Mouse (Mus musculus) CH12.LX (cell line): Measurements from ENCODE around the gene Ugdh. TPM values are rescaled to one million over a fixed set of nuclear protein-coding genes. Genes with fewer than 3 reads are reported as not detected.

ENCODE experiments used
- DNase-seq: peaks from one replicate; pipeline ENCODE4 v3.0.0-alpha.2; 2013; ENCODE audit errors: extremely low read depth
- H3K27ac ChIP-seq: 2 replicates; pipeline ENCODE4 v1.5.1; 2012; ENCODE audit warnings: low read depth, mild to moderate bottlenecking, control low read depth, moderate library complexity; ENCODE audit not compliant: insufficient read depth
- H3K27me3 ChIP-seq: replicated peaks from 2 replicates; pipeline ENCODE3; 2012; ENCODE audit warnings: inconsistent platforms
- H3K36me3 ChIP-seq, 2 experiments: replicated peaks in 1 of 2; 2 replicates each; pipeline versions ENCODE3 to v1.6.1; 2012; ENCODE audit warnings: inconsistent platforms in 1 of 2, low read length in 1 of 2, mild to moderate bottlenecking in 1 of 2, mixed read lengths in 1 of 2, moderate library complexity in 1 of 2; ENCODE audit not compliant: control insufficient read depth in 1 of 2, insufficient read depth in 1 of 2
- H3K4me1 ChIP-seq, 2 experiments: 2 replicates each; pipeline ENCODE4 v1.6.1; 2012; ENCODE audit warnings: inconsistent platforms in 1 of 2, moderate library complexity in 1 of 2; ENCODE audit not compliant: insufficient read depth in 2 of 2, control insufficient read depth in 1 of 2
- H3K4me2 ChIP-seq: 2 replicates; pipeline ENCODE4 v1.6.1; 2012; ENCODE audit warnings: low read depth, mild to moderate bottlenecking, control low read depth; ENCODE audit not compliant: poor library complexity, insufficient read depth, severe bottlenecking
- H3K4me3 ChIP-seq, 3 experiments: fragments of 150-350 bp in 1 of 3; sonication (generic) in 1 of 3; replicated peaks in 1 of 3; 2 replicates each; pipeline versions ENCODE3 to v1.5.1; 2011 to 2012; ENCODE audit warnings: low read depth in 2 of 3, low read length in 2 of 3, mild to moderate bottlenecking in 2 of 3, moderate library complexity in 2 of 3, control low read depth in 1 of 3, improper control_type of control experiment in 1 of 3, inconsistent platforms in 1 of 3, mixed read lengths in 1 of 3; ENCODE audit not compliant: poor library complexity in 1 of 3
- H3K79me2 ChIP-seq: replicated peaks from 2 replicates; pipeline ENCODE4 v1.6.1; 2012; ENCODE audit warnings: mild to moderate bottlenecking, moderate library complexity; ENCODE audit not compliant: control insufficient read depth, poor library complexity, insufficient read depth, severe bottlenecking; ENCODE audit errors: extremely low read depth
- H3K9ac ChIP-seq: 2 replicates; pipeline ENCODE4 v1.6.1; 2012; ENCODE audit warnings: low read depth, mild to moderate bottlenecking, control low read depth, moderate library complexity; ENCODE audit not compliant: insufficient read depth
- H3K9me3 ChIP-seq: replicated peaks from 2 replicates; pipeline ENCODE3; 2012; ENCODE audit warnings: low read length, inconsistent platforms, mixed read lengths
- BHLHE40 ChIP-seq: IDR thresholded peaks from 2 replicates; pipeline ENCODE4 v1.6.1; 2011; ENCODE audit warnings: mild to moderate bottlenecking, low read depth, low read length, improper control_type of control experiment
- E2F4 ChIP-seq: IDR thresholded peaks from 2 replicates; pipeline ENCODE4 v1.6.1; 2011; ENCODE audit warnings: low read depth, low read length, improper control_type of control experiment; ENCODE audit not compliant: insufficient replicate concordance
- ELF1 ChIP-seq: IDR thresholded peaks from 2 replicates; pipeline ENCODE4 v1.6.1; 2014; ENCODE audit warnings: low read depth, mild to moderate bottlenecking, inconsistent platforms, low read length, improper control_type of control experiment
- EP300 ChIP-seq: IDR thresholded peaks from 2 replicates; pipeline ENCODE4 v1.6.1; 2011; ENCODE audit warnings: low read length, improper control_type of control experiment
- ETS1 ChIP-seq: conservative IDR thresholded peaks from 2 replicates; pipeline ENCODE4 v1.6.1; 2012; ENCODE audit warnings: low read depth, mild to moderate bottlenecking, inconsistent platforms, low read length, improper control_type of control experiment, moderate library complexity
- GABPA ChIP-seq: IDR thresholded peaks from 2 replicates; pipeline ENCODE4 v1.6.1; 2012; ENCODE audit warnings: low read depth, low read length, improper control_type of control experiment, inconsistent platforms; ENCODE audit not compliant: insufficient replicate concordance
- HCFC1 ChIP-seq: IDR thresholded peaks from 2 replicates; pipeline ENCODE4 v1.6.1; 2012; ENCODE audit warnings: low read depth, mild to moderate bottlenecking, inconsistent platforms, low read length, improper control_type of control experiment
- IRF4 ChIP-seq: IDR thresholded peaks from 2 replicates; pipeline ENCODE4 v1.6.1; 2014; ENCODE audit warnings: low read depth, mild to moderate bottlenecking, inconsistent platforms, low read length, improper control_type of control experiment
- KAT2A ChIP-seq: IDR thresholded peaks from 2 replicates; pipeline ENCODE4 v1.6.1; 2012; ENCODE audit warnings: low read length, improper control_type of control experiment, inconsistent platforms; ENCODE audit not compliant: insufficient replicate concordance
- MAFK ChIP-seq: IDR thresholded peaks from 2 replicates; pipeline ENCODE4 v1.6.1; 2011; ENCODE audit warnings: low read length, improper control_type of control experiment; ENCODE audit not compliant: insufficient replicate concordance
- MAX ChIP-seq: IDR thresholded peaks from 2 replicates; pipeline ENCODE4 v1.6.1; 2011; ENCODE audit warnings: low read length, improper control_type of control experiment
- MAZ ChIP-seq: IDR thresholded peaks from 2 replicates; pipeline ENCODE4 v1.6.1; 2012; ENCODE audit warnings: low read depth, mild to moderate bottlenecking, inconsistent platforms, low read length, improper control_type of control experiment, moderate library complexity
- MXI1 ChIP-seq: IDR thresholded peaks from 2 replicates; pipeline ENCODE4 v1.6.1; 2011; ENCODE audit warnings: mild to moderate bottlenecking, low read depth, low read length, improper control_type of control experiment
- NELFE ChIP-seq: IDR thresholded peaks from 2 replicates; pipeline ENCODE4 v1.6.1; 2011; ENCODE audit warnings: low read depth, low read length, improper control_type of control experiment
- NRF1 ChIP-seq: IDR thresholded peaks from 2 replicates; pipeline ENCODE4 v1.6.1; 2014; ENCODE audit warnings: low read depth, mild to moderate bottlenecking, inconsistent platforms, low read length, improper control_type of control experiment, moderate library complexity
- PAX5 ChIP-seq: IDR thresholded peaks from 2 replicates; pipeline ENCODE4 v1.6.1; 2012; ENCODE audit warnings: low read length, inconsistent platforms, mixed read lengths
- POLR2A ChIP-seq: IDR thresholded peaks from 2 replicates; pipeline ENCODE4 v1.6.1; 2011; ENCODE audit warnings: low read depth, mild to moderate bottlenecking, improper control_type of control experiment, low read length
- POLR2AphosphoS2 ChIP-seq: IDR thresholded peaks from 2 replicates; pipeline ENCODE4 v1.6.1; 2011; ENCODE audit warnings: low read depth, low read length, improper control_type of control experiment
- RAD21 ChIP-seq: IDR thresholded peaks from 2 replicates; pipeline ENCODE4 v1.6.1; 2011; ENCODE audit warnings: low read depth, mild to moderate bottlenecking, low read length, improper control_type of control experiment, moderate library complexity
- RCOR1 ChIP-seq: conservative IDR thresholded peaks from 2 replicates; pipeline ENCODE4 v1.6.1; 2012; ENCODE audit warnings: low read depth, mild to moderate bottlenecking, inconsistent platforms, low read length, improper control_type of control experiment
- SIN3A ChIP-seq: IDR thresholded peaks from 2 replicates; pipeline ENCODE4 v1.6.1; 2012; ENCODE audit warnings: low read length, improper control_type of control experiment, inconsistent platforms
- SMC3 ChIP-seq: IDR thresholded peaks from 2 replicates; pipeline ENCODE4 v1.6.1; 2011; ENCODE audit warnings: low read depth, low read length, improper control_type of control experiment
- TBP ChIP-seq: conservative IDR thresholded peaks from 2 replicates; pipeline ENCODE4 v1.6.1; 2011; ENCODE audit warnings: low read depth, low read length, improper control_type of control experiment
- TCF12 ChIP-seq: IDR thresholded peaks from 2 replicates; pipeline ENCODE4 v1.6.1; 2014; ENCODE audit warnings: low read depth, mild to moderate bottlenecking, inconsistent platforms, low read length, improper control_type of control experiment
- UBTF ChIP-seq: IDR thresholded peaks from 2 replicates; pipeline ENCODE4 v1.6.1; 2012; ENCODE audit warnings: low read depth, mild to moderate bottlenecking, inconsistent platforms, low read length, improper control_type of control experiment, moderate library complexity
- USF1 ChIP-seq: IDR thresholded peaks from 2 replicates; pipeline ENCODE4 v1.6.1; 2014; ENCODE audit warnings: low read depth, mild to moderate bottlenecking, inconsistent platforms, low read length, improper control_type of control experiment
- ZC3H11A ChIP-seq: IDR thresholded peaks from 2 replicates; pipeline ENCODE4 v1.6.1; 2012; ENCODE audit warnings: low read depth, mild to moderate bottlenecking, inconsistent platforms, low read length, improper control_type of control experiment
- ZMIZ1 ChIP-seq: IDR thresholded peaks from 2 replicates; pipeline ENCODE4 v1.6.1; 2012; ENCODE audit warnings: low read depth, mild to moderate bottlenecking, inconsistent platforms, low read length, improper control_type of control experiment
- dilution Hi-C: fragments of 300-500 bp; cut with MboI; formaldehyde crosslinking; loops from 2 replicates; pipeline ENCODE4 v1.14.3; 2020; ENCODE audit warnings: low sequenced_read_pairs; ENCODE audit not compliant: extremely low pct_unique_long_range_greater_than_20kb, extremely low pct_ligation_motif_present
- in situ Hi-C: fragments of 300-500 bp; cut with MboI; formaldehyde crosslinking; loops from 3 replicates; pipeline ENCODE4 v1.14.3; 2019; ENCODE audit warnings: low sequenced_read_pairs, low pct_ligation_motif_present, low pct_unique_long_range_greater_than_20kb, mixed read lengths
- polyA plus RNA-seq: library from polyadenylated mRNA; unstranded; fragments of >175 nt; gene quantifications from 2 replicates; pipeline ENCODE4 v1.2.1, GENCODE M21; 2012; ENCODE audit warnings: low read depth; ENCODE audit not compliant: insufficient read length
- total RNA-seq, 2 experiments: library from RNA; depleted of rRNA; stranded (reverse); fragments of 300-350 nt in 1 of 2; fragments of >200 nt in 1 of 2; gene quantifications; 2 replicates each; pipeline ENCODE4 v1.2.3; 2012 to 2014

The Ugdh gene
- total and polyA plus RNA-seq, 3 experiments: 8.9 to 45.7 (median 38.0) TPM

- H3K79me2 ChIP-seq: no peaks in the 10 kb centered on the region
- in situ Hi-C loops (no loop called here), dilution Hi-C loops (no loop called here)
- H3K4me3 ChIP-seq: no peak overlapping the region
- peaks cover 0 to 18% of the 10 kb centered on the region in 2 experiments for H3K36me3 ChIP-seq
- H3K4me2 ChIP-seq: no peak overlapping the region
- no peaks in the 10 kb centered on the region for H3K9me3 ChIP-seq
- no peak overlapping the region for H3K27ac ChIP-seq
- H3K4me1 ChIP-seq: peaks cover 3 to 19% of the 10 kb centered on the region in 2 experiments
- H3K27me3 ChIP-seq: no peaks in the 10 kb centered on the region
- TF ChIP-seq PAX5 (no peak), BHLHE40 (no peak), MAFK (no peak), RCOR1 (no peak), USF1 (no peak), GABPA (no peak), EP300 (no peak), HCFC1 (no peak), ZC3H11A (no peak), RAD21 (no peak), TCF12 (no peak), UBTF (no peak), ZMIZ1 (no peak), SIN3A (no peak), POLR2A (no peak), NELFE (no peak), MAZ (no peak), TBP (no peak), KAT2A (no peak), E2F4 (no peak)
- no peak overlapping the region for H3K9ac ChIP-seq
- DNase-seq: no peak
Observed at GRCm38 (mm10) chr5:65446756-65447155, 11.0 kb upstream of the Ugdh start.

DNA sequence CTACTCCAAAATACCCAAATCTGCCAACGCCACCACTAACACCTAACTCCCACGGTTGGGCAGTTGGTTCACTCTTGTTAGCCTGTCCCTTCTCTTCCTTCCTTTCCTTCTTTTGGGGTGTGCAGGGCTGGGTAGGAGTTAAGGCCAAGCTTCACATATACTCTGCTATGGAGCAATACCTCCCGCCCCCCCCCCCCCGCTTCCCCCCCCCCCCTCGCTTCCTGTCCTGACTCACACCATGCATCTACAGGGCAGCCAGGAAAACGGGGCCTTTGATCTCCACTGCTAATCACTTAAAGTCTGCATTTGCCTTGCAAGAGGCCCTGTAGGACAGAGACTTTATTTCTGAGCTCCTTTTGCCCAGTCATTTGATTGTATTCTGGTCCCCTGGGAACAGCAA, 9.2 kb upstream of the Ugdh start:
- Histone ChIP-seq H3K36me3 (peaks cover 0 to 8% of the 10 kb centered on the region in 2 experiments), H3K4me1 (peaks cover 3 to 23% of the 10 kb centered on the region in 2 experiments), H3K27ac (no peak overlapping the region), H3K4me3 (no peak overlapping the region)
- dilution Hi-C loops: no loop called here
- TF ChIP-seq GABPA: no peak
- TF ChIP-seq PAX5: no peak
- no peak for TF ChIP-seq POLR2AphosphoS2
- TF ChIP-seq ETS1: no peak
- no peak for TF ChIP-seq RAD21
- TF ChIP-seq IRF4: no peak
- TF ChIP-seq SMC3: no peak
- no peak for TF ChIP-seq USF1
- TF ChIP-seq MAX: no peak
- no peak for TF ChIP-seq TBP
- no peak for TF ChIP-seq ELF1
- TF ChIP-seq MXI1: no peak
- no peak for TF ChIP-seq NRF1
- TF ChIP-seq EP300: no peak
- TF ChIP-seq TCF12: no peak
- TF ChIP-seq NELFE: no peak
- TF ChIP-seq POLR2A: no peak
- TF ChIP-seq, all 38 proteins: peak for 0
- Histone ChIP-seq H3K27me3 (no peaks in the 10 kb centered on the region), H3K9ac (no peak overlapping the region), H3K4me2 (no peak overlapping the region), H3K79me2 (no peaks in the 10 kb centered on the region), H3K9me3 (no peaks in the 10 kb centered on the region)
- in situ Hi-C loops: no loop called here
- peak; percentile 27 for DNase-seq
